Mouse (Mus musculus) gastrocnemius, postnatal 10 days (tissue): ENCODE measurements around the gene Slc26a1. TPM values are rescaled to one million over a fixed set of nuclear protein-coding genes. Genes with fewer than 3 reads are reported as not detected.
"Not testable (repeated sequence)": the region's sequence is repeated elsewhere in the genome, so short reads cannot be mapped to it uniquely, and the experiment has no call there.

ENCODE experiments used
- DNase-seq: peaks from one replicate; pipeline ENCODE4 v3.0.0; 2021; ENCODE audit warnings: mixed read lengths
- total RNA-seq, 2 experiments: library from RNA; stranded (reverse); gene quantifications; 2 replicates each; pipeline ENCODE4 v1.2.3; 2021

Gene Slc26a1
- total RNA-seq, 2 experiments from 2014 or later: 0.07 to 0.20 TPM

- DNase-seq: no peak
These were observed 19.3 kb downstream of the Slc26a1 start for GRCm38 (mm10) chr5:108655891-108656650.

- no peak for DNase-seq
These were observed 20.0 kb downstream of the Slc26a1 start for GRCm38 (mm10) chr5:108655381-108655780.

GRCm38 (mm10) chr5:108654444-108654990 lies 20.9 kb downstream of the Slc26a1 start:
- DNase-seq: no peak

- no peak for DNase-seq
These were observed 22.0 kb downstream of the Slc26a1 start for GRCm38 (mm10) chr5:108653341-108653740.

- no peak for DNase-seq
These were observed 23.5 kb downstream of the Slc26a1 start for GRCm38 (mm10) chr5:108651823-108652222.

- DNase-seq: no peak
These were observed 24.1 kb downstream of the Slc26a1 start for GRCm38 (mm10) chr5:108651136-108651720.

GRCm38 (mm10) chr5:108650341-108650740 lies 25.0 kb downstream of the Slc26a1 start:
- DNase-seq: no peak

- no peak for DNase-seq
These were observed 26.3 kb downstream of the Slc26a1 start for GRCm38 (mm10) chr5:108648937-108649576.

GRCm38 (mm10) chr5:108647820-108648465 lies 27.4 kb downstream of the Slc26a1 start:
- DNase-seq: no peak

GRCm38 (mm10) chr5:108647311-108647710 lies 28.1 kb downstream of the Slc26a1 start:
- no peak for DNase-seq

GRCm38 (mm10) chr5:108646343-108646660 lies 29.1 kb downstream of the Slc26a1 start:
- DNase-seq: no peak

- peak; percentile 40 for DNase-seq
These were observed 29.6 kb downstream of the Slc26a1 start for GRCm38 (mm10) chr5:108645651-108646342.

- no peak for DNase-seq
These were observed 31.7 kb downstream of the Slc26a1 start for GRCm38 (mm10) chr5:108643674-108644073.

GRCm38 (mm10) chr5:108636172-108636571 lies 39.2 kb downstream of the Slc26a1 start:
- DNase-seq: no peak

GRCm38 (mm10) chr5:108634088-108634487 lies 41.3 kb downstream of the Slc26a1 start:
- not testable (repeated sequence) for DNase-seq

- no peak for DNase-seq
These were observed 41.7 kb downstream of the Slc26a1 start for GRCm38 (mm10) chr5:108633676-108634075.

- peak; percentile 89 for DNase-seq
These were observed 45.5 kb downstream of the Slc26a1 start, which contains the start of the genes Gak and Tmem175 for GRCm38 (mm10) chr5:108629634-108630483. Gak (minus strand) TSS chr5:108629755. Tmem175 (plus strand) TSS chr5:108629770.

- DNase-seq: no peak
These were observed 46.3 kb downstream of the Slc26a1 start for GRCm38 (mm10) chr5:108628891-108629633.

GRCm38 (mm10) chr5:108626050-108626660 lies 49.2 kb downstream of the Slc26a1 start:
- DNase-seq: no peak

GRCm38 (mm10) chr5:108621870-108622269 lies 53.5 kb downstream of the Slc26a1 start:
- no peak for DNase-seq
